Mouse (Mus musculus): ENCODE measurements around the gene Fbxl18. TPM values are rescaled to one million over a fixed set of nuclear protein-coding genes. Genes with fewer than 3 reads are reported as not detected.

Gene Fbxl18
- polyA plus RNA-seq (2012; rRNA removed) = 28.5 and 34.8 TPM in 2 replicates

- TF ChIP-seq CTCF (IDR thresholded peaks at IDR 0.05; ENCODE audit: borderline replicate concordance, extremely low read depth, insufficient read depth, insufficient read length) = no peak
- TF ChIP-seq POLR2A (IDR thresholded peaks at IDR 0.05; ENCODE audit: borderline replicate concordance, extremely low read depth, insufficient read depth, insufficient read length, poor library complexity, severe bottlenecking) = peak; percentile 84; the same call in 1 of the 2 replicates
- peak; percentile 95 for DNase-seq (ENCODE audit: low read depth)
Observed at GRCm38 (mm10) chr5:142894918-142895613, at the start of gene Fbxl18. TSS of gene Fbxl18 (minus strand) at chr5:142895421.

DNA sequence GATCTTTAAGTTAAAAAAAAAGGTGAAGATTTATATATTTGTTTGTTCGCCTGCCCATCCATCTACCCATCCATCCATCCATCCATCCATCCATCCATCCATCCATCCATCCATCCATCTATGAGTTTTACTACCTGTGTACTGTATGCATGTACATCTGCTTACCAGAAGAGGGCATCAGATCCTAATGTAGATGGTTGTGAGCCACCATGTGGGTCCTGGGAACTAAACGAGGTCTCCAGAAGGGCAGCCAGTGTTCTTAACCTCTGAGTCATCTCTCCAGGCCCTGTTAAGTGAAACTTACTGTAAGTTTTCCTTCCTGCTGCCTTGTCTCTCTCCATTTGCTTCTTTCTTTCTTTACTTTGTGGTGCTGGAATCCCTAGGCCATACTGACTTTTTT, 45.2 kb upstream of the Fbxl18 start:
- TF ChIP-seq POLR2A (IDR thresholded peaks at IDR 0.05; ENCODE audit: borderline replicate concordance, extremely low read depth, insufficient read depth, insufficient read length, poor library complexity, severe bottlenecking) (no peak), CTCF (IDR thresholded peaks at IDR 0.05; ENCODE audit: borderline replicate concordance, extremely low read depth, insufficient read depth, insufficient read length) (peak; percentile 4; the same call in 1 of the 2 replicates)
- no peak for DNase-seq (ENCODE audit: low read depth)

DNA sequence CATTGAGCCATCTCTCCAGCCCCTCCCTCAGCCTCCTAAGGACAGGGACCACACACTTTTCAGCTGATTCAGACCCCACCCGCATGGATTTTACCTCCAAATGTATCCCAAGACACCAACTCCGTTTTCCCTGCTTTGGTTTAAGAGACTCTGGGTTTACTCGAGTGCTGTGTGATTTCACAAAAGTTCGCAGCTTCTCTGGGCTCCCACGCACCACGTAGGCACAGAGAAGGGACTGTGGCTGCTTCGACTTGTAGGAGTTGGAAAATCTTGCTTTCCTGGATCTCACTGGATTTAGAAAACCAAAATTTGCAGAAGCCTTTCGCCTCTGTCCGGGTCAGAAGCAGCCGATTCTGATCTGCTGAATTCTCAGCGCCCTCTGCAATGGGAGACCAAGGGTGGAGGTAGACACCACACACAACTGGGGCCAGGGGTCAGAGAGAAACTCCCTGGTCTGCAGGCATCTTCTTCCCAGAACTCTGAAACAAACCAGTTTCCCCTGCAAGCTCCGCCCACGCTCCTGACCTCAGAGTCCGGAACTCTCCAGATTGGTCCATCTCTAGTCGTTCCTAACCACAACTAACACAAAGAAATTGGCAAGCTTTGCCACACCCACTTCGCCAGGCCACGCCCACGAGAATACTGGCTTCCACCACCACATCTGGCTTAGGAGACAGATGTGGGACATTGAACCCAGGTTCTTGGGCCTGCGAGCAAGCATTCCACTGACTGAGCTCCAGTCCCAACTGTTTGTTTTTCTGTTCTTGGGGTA, 42.9 kb upstream of the Fbxl18 start:
- no peak for DNase-seq (ENCODE audit: low read depth)
- no peak for TF ChIP-seq CTCF (IDR thresholded peaks at IDR 0.05; ENCODE audit: borderline replicate concordance, extremely low read depth, insufficient read depth, insufficient read length)
- TF ChIP-seq POLR2A (IDR thresholded peaks at IDR 0.05; ENCODE audit: borderline replicate concordance, extremely low read depth, insufficient read depth, insufficient read length, poor library complexity, severe bottlenecking) = no peak

DNA sequence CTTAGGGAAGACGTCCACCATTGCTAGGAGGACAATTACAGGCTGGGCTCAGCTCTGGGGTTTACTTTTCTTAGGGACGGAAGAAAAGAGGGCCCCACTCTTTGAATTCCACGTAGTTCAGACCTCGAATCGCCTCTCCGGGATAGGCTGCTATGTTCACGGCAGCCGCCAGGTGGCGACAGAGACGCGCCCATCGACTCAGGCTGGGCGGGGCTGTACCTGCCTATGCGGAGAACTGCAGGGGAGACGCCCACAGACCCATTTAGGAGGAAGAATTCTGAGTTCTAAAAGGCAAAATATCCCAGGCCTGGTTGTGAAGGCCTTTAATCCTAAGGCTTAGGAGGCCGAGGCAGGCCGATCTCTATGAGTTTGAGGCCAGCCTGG, 41.1 kb upstream of the Fbxl18 start:
- TF ChIP-seq CTCF (IDR thresholded peaks at IDR 0.05; ENCODE audit: borderline replicate concordance, extremely low read depth, insufficient read depth, insufficient read length) (peak; percentile 97), POLR2A (IDR thresholded peaks at IDR 0.05; ENCODE audit: borderline replicate concordance, extremely low read depth, insufficient read depth, insufficient read length, poor library complexity, severe bottlenecking) (no peak)
- DNase-seq (ENCODE audit: low read depth) = peak; percentile 71

GRCm38 (mm10) chr5:142935642-142936335, 40.6 kb upstream of the Fbxl18 start:
- DNase-seq (ENCODE audit: low read depth) = peak; percentile 84
- TF ChIP-seq POLR2A (IDR thresholded peaks at IDR 0.05; ENCODE audit: borderline replicate concordance, extremely low read depth, insufficient read depth, insufficient read length, poor library complexity, severe bottlenecking) = no peak
- peak; percentile 43; the same call in 1 of the 2 replicates for TF ChIP-seq CTCF (IDR thresholded peaks at IDR 0.05; ENCODE audit: borderline replicate concordance, extremely low read depth, insufficient read depth, insufficient read length)

DNA sequence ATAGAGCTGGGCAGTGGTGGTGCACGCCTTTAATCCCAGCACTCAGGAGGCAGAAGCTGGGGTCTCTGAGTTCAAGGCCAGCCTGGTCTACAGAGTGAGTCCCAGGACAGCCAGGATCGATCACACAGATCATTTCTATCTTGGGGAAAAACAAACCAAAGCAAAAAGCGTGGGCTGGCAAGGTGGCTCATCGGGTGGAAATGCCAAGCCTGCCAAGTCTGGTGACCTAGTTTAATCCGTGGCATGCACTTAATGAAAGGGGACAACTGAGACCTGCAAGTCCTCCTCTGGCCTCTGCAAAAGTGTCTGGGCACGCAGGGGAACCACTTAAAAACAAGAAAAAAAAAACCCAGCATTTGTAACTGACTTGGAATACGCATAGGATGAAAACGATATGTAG, 37.5 kb upstream of the Fbxl18 start:
- no peak for DNase-seq (ENCODE audit: low read depth)

GRCm38 (mm10) chr5:142932084-142932685, 37.0 kb upstream of the Fbxl18 start:
- TF ChIP-seq CTCF (IDR thresholded peaks at IDR 0.05; ENCODE audit: borderline replicate concordance, extremely low read depth, insufficient read depth, insufficient read length) = peak; percentile 67
- no peak for TF ChIP-seq POLR2A (IDR thresholded peaks at IDR 0.05; ENCODE audit: borderline replicate concordance, extremely low read depth, insufficient read depth, insufficient read length, poor library complexity, severe bottlenecking)

More for the DNA sequence above, 37.5 kb upstream of the Fbxl18 start:
- TF ChIP-seq POLR2A (IDR thresholded peaks at IDR 0.05; ENCODE audit: borderline replicate concordance, extremely low read depth, insufficient read depth, insufficient read length, poor library complexity, severe bottlenecking) = no peak
- TF ChIP-seq CTCF (IDR thresholded peaks at IDR 0.05; ENCODE audit: borderline replicate concordance, extremely low read depth, insufficient read depth, insufficient read length) = no peak

GRCm38 (mm10) chr5:142931241-142931745, 36.1 kb upstream of the Fbxl18 start:
- DNase-seq (ENCODE audit: low read depth) = no peak
- no peak for TF ChIP-seq POLR2A (IDR thresholded peaks at IDR 0.05; ENCODE audit: borderline replicate concordance, extremely low read depth, insufficient read depth, insufficient read length, poor library complexity, severe bottlenecking)
- TF ChIP-seq CTCF (IDR thresholded peaks at IDR 0.05; ENCODE audit: borderline replicate concordance, extremely low read depth, insufficient read depth, insufficient read length) = no peak

More at GRCm38 (mm10) chr5:142932084-142932685, 37.0 kb upstream of the Fbxl18 start:
- peak; percentile 77 for DNase-seq (ENCODE audit: low read depth)

- DNase-seq (ENCODE audit: low read depth) = peak; percentile 52
- TF ChIP-seq CTCF (IDR thresholded peaks at IDR 0.05; ENCODE audit: borderline replicate concordance, extremely low read depth, insufficient read depth, insufficient read length) (no peak), POLR2A (IDR thresholded peaks at IDR 0.05; ENCODE audit: borderline replicate concordance, extremely low read depth, insufficient read depth, insufficient read length, poor library complexity, severe bottlenecking) (no peak)
Observed at GRCm38 (mm10) chr5:142929400-142929752, 34.2 kb upstream of the Fbxl18 start.

DNA sequence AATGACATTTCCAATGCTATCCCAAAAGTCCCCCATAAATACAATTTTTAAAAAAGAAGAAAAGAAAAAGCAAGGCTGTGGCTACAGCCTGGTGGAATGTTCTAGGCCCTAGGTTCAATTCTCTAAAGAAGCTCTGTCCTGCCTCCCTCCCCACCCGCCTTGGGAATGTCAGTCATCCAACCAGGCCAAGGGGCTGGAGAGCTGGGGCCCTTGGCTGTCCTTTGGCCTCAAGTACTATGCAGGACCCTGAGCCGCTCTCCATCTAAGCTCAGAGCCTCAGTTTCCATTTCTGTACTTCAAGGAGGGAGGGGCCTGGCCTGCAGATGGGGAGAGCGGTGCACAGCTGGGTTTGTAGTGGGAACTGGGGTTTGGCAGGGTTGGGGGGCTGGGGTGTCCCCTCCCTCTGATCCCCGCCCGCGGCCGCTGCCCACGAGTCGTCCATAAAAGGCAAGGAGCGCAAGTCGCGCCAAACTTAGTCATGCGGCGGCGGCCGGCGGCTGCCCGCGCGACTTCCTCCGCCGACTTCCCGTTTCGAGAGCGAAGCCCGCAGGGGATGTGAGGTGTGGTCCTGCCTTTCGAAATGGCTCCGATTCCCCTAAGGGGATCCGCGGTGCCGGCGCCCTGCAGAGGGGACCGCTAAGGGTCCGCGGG, 33.7 kb upstream of the Fbxl18 start:
- peak; percentile 60 for DNase-seq (ENCODE audit: low read depth)
- no peak for TF ChIP-seq CTCF (IDR thresholded peaks at IDR 0.05; ENCODE audit: borderline replicate concordance, extremely low read depth, insufficient read depth, insufficient read length)
- no peak for TF ChIP-seq POLR2A (IDR thresholded peaks at IDR 0.05; ENCODE audit: borderline replicate concordance, extremely low read depth, insufficient read depth, insufficient read length, poor library complexity, severe bottlenecking)
